Mouse (Mus musculus) lung, embryonic 16.5 days (tissue): ENCODE measurements at regions not wholly inside any gene's neighbourhood (a gene's known extent, or its start where the extent isn't known, plus 50 kb on each side); places are given as distances from the start of the nearest gene placed in this dataset.
"Not testable (repeated sequence)": the region's sequence is repeated elsewhere in the genome, so short reads cannot be mapped to it uniquely, and the experiment has no call there.

ENCODE experiments used
- ATAC-seq: fragments of 200-750 bp; cut with Nextera tagmentation; 2 replicates; pipeline ENCODE4 v1.8.0; 2017; ENCODE audit warnings: low read depth, mild to moderate bottlenecking, moderate library complexity
- H3K27ac ChIP-seq: fragments of 300-500 bp; sonication (generic); 2 replicates; pipeline ENCODE4 v1.5.1; 2014; ENCODE audit warnings: mild to moderate bottlenecking, control low read depth, low read length
- H3K27me3 ChIP-seq: fragments of 300-500 bp; sonication (generic); 2 replicates; pipeline ENCODE4 v1.6.1; 2014; ENCODE audit warnings: low read depth, low read length, mixed read lengths; ENCODE audit not compliant: control insufficient read depth, insufficient read depth
- H3K36me3 ChIP-seq: fragments of 300-500 bp; sonication (generic); 2 replicates; pipeline ENCODE4 v1.6.1; 2014; ENCODE audit warnings: low read length; ENCODE audit not compliant: control insufficient read depth, insufficient read depth
- H3K4me1 ChIP-seq: fragments of 300-500 bp; sonication (generic); replicated peaks from 2 replicates; pipeline ENCODE4 v1.6.1; 2014; ENCODE audit warnings: low read length, mixed read lengths; ENCODE audit not compliant: control insufficient read depth, insufficient read depth
- H3K4me2 ChIP-seq: fragments of 300-500 bp; sonication (generic); 2 replicates; pipeline ENCODE4 v1.6.1; 2014; ENCODE audit warnings: low read depth, low read length, control low read depth
- H3K4me3 ChIP-seq: fragments of 300-500 bp; sonication (generic); 2 replicates; pipeline ENCODE4 v1.5.1; 2014; ENCODE audit warnings: mild to moderate bottlenecking, low read length, control low read depth
- H3K9ac ChIP-seq: fragments of 300-500 bp; sonication (generic); 2 replicates; pipeline ENCODE4 v1.6.1; 2014; ENCODE audit warnings: low read length, control low read depth
- H3K9me3 ChIP-seq: fragments of 300-500 bp; sonication (generic); 2 replicates; pipeline ENCODE4 v1.6.1; 2016; ENCODE audit warnings: low read length; ENCODE audit not compliant: control insufficient read depth
- WGBS: fragments of 180-500 bp; shearing (Covaris S2); extraction: QIAGEN DNeasy Blood & Tissue Kit; methylation state at CpG from one replicate; pipeline ENCODE4 v1.1.7; 2014; 5-methylcytosine and 5-hydroxymethylcytosine counted together

DNA sequence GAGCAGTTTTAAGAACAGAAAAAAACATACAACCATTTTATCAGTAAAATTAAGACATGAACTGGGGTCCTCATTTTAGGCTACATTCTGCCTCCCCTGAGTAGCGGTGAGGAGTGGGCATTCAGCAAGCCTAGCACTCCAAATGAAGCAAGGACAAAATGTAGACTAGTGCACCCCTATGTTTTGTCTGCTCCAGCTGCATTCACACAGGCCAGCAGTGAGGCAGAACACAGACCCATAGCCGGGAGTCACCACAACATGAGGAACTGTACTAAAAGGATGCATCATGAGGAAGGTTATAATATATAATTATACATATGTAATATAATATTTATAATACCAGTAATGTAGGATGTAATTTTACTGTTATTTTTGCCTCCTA is 1141.5 kb downstream of the Hace1 start:
- Histone ChIP-seq H3K27me3 (no peaks in the 10 kb centered on the region), H3K9ac (no peak overlapping the region), H3K4me2 (no peak overlapping the region), H3K36me3 (no peaks in the 10 kb centered on the region), H3K4me3 (no peak overlapping the region), H3K4me1 (no peaks in the 10 kb centered on the region), H3K27ac (no peak overlapping the region), H3K9me3 (no peaks in the 10 kb centered on the region)
- WGBS: 80% methylated on average over 2 of the region's 2 CpGs
- ATAC-seq: no peak

DNA sequence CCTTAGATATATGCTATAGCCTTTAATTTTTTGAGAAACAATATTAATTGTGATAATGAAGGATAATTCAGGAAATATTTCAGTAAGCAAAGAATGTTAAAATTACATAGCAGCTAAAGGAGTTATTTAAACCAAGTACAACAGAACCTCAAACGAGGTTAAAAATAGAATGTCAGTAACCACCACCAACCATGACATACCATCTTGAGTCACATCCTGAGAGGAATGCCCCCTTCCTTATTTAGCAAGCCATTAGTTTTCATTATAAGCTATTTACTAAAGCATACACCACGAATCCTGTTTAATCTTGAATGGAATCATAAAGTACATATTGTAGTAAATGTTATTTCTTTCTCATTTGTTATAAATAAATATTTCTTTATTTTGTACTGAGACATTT is 1146.0 kb downstream of the Hace1 start:
- Histone ChIP-seq H3K27ac (no peak overlapping the region), H3K36me3 (no peaks in the 10 kb centered on the region), H3K9ac (no peak overlapping the region), H3K4me2 (no peak overlapping the region), H3K27me3 (no peaks in the 10 kb centered on the region), H3K4me3 (no peak overlapping the region), H3K9me3 (no peaks in the 10 kb centered on the region), H3K4me1 (no peaks in the 10 kb centered on the region)
- WGBS: 51% methylated on average over 2 of the region's 2 CpGs
- ATAC-seq: no peak

DNA sequence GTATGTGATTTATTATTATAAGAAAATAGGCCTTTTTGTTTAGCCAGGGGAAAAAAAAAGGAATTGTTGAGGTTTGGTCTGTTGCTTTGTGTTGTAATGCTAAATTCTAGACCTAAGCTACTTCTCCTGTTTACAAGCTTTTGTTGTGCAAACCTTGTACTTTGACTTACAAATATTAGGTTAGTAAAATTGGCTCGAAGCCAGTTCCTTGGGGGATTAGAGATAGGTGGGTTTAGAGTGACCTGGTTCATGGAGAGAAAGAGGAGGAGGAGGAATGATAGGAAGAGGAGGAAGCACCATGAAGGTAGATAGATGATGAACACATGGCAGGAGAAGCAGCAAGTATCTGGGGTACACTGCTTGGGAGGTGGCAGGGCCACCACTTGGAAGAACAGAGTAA is 1153.0 kb downstream of the Hace1 start:
- Histone ChIP-seq H3K4me1 (no peaks in the 10 kb centered on the region), H3K4me2 (no peak overlapping the region), H3K27me3 (no peaks in the 10 kb centered on the region), H3K9ac (no peak overlapping the region), H3K9me3 (no peaks in the 10 kb centered on the region), H3K4me3 (no peak overlapping the region), H3K36me3 (no peaks in the 10 kb centered on the region), H3K27ac (no peak overlapping the region)
- WGBS: 52% methylated on average over 1 of the region's 1 CpGs
- ATAC-seq: no peak

DNA sequence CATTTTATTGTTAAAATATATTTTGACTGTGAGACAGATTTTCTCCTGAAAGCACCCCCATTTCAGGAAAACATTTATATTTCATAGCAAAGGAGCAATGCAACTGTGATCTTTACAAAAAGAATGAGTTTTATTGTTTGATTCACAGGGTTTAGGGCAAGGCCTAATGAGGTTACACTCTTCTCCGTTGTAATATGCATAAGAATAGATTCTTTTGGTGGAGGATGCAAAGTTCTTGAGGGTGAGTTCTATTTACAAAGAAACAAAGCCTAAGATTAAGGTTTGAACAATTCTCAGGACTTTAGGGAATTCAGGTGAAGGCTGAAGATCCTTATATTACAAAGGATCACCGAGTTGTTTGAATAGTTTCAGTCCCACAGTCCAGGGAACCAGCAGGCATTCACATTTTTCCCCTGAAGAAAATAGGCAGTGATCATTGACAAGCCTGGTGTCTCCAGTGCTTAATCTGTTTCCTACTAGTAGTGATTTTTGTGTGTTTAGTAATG is 1156.2 kb downstream of the Hace1 start:
- Histone ChIP-seq H3K27me3 (no peaks in the 10 kb centered on the region), H3K36me3 (no peaks in the 10 kb centered on the region), H3K4me2 (no peak overlapping the region), H3K27ac (no peak overlapping the region), H3K9ac (no peak overlapping the region), H3K4me1 (no peaks in the 10 kb centered on the region), H3K9me3 (no peaks in the 10 kb centered on the region), H3K4me3 (no peak overlapping the region)
- 32% methylated on average over 2 of the region's 2 CpGs for WGBS
- ATAC-seq: no peak

DNA sequence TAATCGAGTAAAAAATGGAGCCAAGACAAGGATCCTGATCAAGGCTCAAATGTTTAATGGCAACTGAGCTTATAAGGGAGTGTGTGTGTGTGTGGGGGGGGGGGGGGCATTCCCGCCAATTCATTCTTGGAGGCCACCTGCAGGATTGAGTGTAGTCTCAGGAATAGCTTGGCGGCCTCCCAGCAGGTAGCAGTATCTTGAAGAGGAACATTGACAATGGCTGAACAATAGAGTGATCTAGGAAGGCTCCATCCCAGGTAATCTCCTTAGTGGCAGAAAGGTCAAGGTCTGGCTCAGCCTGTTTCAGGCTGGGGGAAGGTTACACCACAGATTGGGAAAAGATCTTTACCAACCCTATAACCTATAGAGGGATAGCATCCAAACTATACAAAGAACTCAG is 1163.5 kb downstream of the Hace1 start:
- Histone ChIP-seq H3K27me3 (no peaks in the 10 kb centered on the region), H3K27ac (no peak overlapping the region), H3K4me3 (no peak overlapping the region), H3K4me1 (no peaks in the 10 kb centered on the region), H3K9ac (no peak overlapping the region), H3K4me2 (no peak overlapping the region), H3K9me3 (no peaks in the 10 kb centered on the region), H3K36me3 (no peaks in the 10 kb centered on the region)
- 82% methylated on average over 3 of the region's 3 CpGs for WGBS
- ATAC-seq: no peak

DNA sequence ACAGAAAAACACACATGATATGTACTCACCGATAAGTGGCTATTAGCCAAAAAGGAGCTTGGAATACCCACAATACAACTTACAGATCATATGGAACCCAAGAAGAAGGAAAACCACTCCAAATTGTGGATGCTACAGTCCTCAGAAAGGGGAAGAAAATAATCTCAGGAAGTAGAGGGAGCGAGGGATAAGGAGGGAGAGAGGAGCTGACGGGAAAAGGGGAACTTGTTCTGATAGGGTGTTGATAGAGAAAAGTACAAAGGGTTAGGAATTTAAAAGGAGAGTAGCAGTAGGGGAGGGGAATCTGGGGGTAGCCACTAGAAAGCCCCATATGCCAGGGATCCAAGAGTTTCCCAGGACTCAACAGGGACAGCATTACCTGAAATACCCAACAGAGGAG is 1164.5 kb downstream of the Hace1 start:
- Histone ChIP-seq H3K4me3 (no peak overlapping the region), H3K4me1 (no peaks in the 10 kb centered on the region), H3K4me2 (no peak overlapping the region), H3K27ac (no peak overlapping the region), H3K36me3 (no peaks in the 10 kb centered on the region), H3K27me3 (no peaks in the 10 kb centered on the region), H3K9me3 (no peaks in the 10 kb centered on the region), H3K9ac (no peak overlapping the region)
- no peak for ATAC-seq
- WGBS: 78% methylated on average over 3 of the region's 3 CpGs

DNA sequence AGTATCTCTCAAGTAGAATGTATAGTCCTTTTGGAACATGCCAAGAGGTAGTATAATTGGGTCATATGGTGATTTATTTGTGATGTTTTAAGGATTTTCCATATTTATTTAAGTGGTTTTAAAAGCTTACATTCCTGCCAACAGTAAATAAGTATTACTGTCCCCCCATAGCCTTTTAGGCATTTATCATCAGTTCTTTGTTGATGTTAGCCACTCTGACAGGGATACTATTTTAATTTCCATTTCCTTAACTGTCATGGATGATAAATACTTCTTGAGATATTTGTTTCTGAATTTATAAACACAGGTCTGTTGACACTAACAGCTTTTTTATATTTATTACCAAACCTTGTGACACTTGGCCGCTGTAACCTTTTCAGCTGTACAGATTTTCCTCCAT is 1183.3 kb downstream of the Hace1 start:
- H3K27ac ChIP-seq: no peak overlapping the region
- ATAC-seq: no peak
- no peaks in the 10 kb centered on the region for H3K4me1 ChIP-seq
- H3K27me3 ChIP-seq: no peaks in the 10 kb centered on the region
- no peak overlapping the region for H3K4me3 ChIP-seq
- no peaks in the 10 kb centered on the region for H3K9me3 ChIP-seq
- no peak overlapping the region for H3K9ac ChIP-seq
- no peak overlapping the region for H3K4me2 ChIP-seq
- H3K36me3 ChIP-seq: no peaks in the 10 kb centered on the region
- WGBS: 34% methylated on average over 1 of the region's 1 CpGs

DNA sequence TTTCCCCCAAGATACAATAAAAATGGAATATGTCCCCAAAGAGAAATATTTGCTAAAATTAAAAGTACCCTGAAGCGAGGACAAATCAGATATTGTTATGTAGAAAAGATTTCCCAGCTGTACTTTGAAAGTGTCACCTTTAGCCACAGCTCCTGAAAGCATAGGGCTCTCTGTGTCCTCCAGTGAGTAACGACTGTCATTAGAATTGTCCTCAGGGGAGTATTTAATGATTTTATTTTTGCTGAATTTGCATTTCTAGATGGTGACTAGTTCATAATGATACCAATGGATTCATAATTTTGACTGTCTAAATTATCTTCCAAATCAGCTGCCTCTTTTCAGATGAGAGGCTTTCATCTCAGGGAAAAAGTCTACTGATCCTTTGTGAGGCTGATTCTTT is 1201.1 kb downstream of the Hace1 start:
- Histone ChIP-seq H3K4me2 (no peak overlapping the region), H3K27ac (no peak overlapping the region), H3K9me3 (no peaks in the 10 kb centered on the region), H3K9ac (no peak overlapping the region), H3K36me3 (no peaks in the 10 kb centered on the region), H3K4me3 (no peak overlapping the region), H3K4me1 (no peaks in the 10 kb centered on the region), H3K27me3 (no peaks in the 10 kb centered on the region)
- no peak for ATAC-seq
- WGBS: 47% methylated on average over 2 of the region's 2 CpGs

DNA sequence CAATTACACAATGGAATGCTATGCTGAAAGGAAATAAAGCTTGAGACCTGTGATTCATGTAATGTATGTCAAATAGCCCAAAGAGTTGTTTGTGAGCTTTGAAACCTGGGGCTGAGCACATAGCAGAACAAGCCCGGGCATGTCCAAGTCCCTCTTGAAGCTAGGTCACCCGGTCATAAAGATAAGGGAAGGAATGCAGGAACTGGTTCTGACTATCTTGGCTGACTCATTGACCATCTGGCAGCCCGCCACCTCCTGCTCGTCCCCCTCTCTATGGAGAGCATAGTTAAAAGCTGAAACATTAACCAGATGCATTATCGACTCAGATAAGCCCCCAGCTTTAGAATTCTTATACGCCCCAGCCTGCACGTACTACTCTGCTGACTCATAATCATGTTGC is 1208.1 kb downstream of the Hace1 start:
- H3K4me2 ChIP-seq, H3K9me3 ChIP-seq, H3K4me1 ChIP-seq, H3K27ac ChIP-seq, H3K36me3 ChIP-seq, H3K27me3 ChIP-seq, H3K9ac ChIP-seq, H3K4me3 ChIP-seq: not testable (repeated sequence)
- peak; percentile 56 for ATAC-seq
- 32% methylated on average over 7 of the region's 7 CpGs for WGBS

DNA sequence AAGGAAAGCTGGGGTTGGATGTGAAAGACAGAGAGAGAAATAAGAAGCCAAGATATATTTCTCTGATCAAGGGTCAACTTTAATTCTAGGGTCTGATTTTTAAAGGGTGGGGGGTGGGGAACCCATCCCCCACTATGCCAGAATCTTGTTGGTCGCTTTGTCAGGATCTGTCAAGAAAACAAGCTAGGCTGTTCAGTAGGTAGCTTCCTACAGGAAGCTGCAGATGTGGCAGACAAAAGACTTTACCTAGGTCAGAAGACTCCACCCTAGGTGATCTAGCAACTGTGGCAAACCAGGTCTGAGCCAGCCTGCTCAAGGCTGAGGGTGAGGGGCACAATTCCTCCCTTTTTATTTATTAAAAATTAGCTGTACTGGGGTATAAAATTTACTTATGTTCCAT is 1236.6 kb downstream of the Hace1 start:
- Histone ChIP-seq H3K27me3 (no peaks in the 10 kb centered on the region), H3K4me3 (no peak overlapping the region), H3K36me3 (no peaks in the 10 kb centered on the region), H3K27ac (no peak overlapping the region), H3K4me1 (no peaks in the 10 kb centered on the region), H3K9ac (no peak overlapping the region), H3K4me2 (no peak overlapping the region), H3K9me3 (no peaks in the 10 kb centered on the region)
- no peak for ATAC-seq
- WGBS: 73% methylated on average over 1 of the region's 1 CpGs
